Mouse (Mus musculus): ENCODE measurements around the gene Clns1a.

The Clns1a gene

DNA sequence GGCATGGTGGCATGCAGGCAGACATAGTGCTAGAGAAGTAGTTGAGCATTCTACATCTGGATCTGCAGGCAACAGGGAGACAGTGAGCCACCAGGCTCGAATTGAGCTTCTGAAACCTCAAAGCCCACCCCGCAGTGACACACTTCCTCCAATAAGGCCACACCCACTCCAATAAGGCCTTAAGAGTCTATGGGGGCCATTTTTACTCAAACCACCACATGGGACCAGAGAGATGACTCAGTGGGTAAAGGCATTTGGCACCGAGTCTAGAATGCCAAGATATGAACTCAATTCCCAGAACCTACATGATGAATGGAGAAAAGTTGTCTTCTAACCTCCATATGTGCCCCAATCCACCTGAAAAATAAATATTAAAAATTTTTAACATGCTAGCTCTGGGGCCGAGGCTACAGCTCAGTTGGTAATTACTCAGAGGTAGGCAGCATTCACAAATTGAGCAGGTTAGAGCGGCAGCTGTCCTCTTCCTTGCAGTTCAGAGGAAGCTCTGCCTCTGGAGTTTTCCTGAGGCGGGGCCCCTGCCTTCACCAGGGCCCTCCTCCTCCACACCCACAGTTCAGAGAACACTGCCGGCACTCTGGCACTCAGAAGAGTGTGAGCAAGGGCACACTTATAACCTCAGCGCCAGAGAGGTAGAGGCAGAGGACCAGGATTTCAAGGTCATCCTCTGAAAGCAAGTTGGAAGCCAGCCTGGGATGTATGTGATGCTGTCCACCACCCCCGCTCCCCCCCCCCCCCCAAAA lies 70.2 kb downstream of the Clns1a start:
- DNase-seq, result no peak

DNA sequence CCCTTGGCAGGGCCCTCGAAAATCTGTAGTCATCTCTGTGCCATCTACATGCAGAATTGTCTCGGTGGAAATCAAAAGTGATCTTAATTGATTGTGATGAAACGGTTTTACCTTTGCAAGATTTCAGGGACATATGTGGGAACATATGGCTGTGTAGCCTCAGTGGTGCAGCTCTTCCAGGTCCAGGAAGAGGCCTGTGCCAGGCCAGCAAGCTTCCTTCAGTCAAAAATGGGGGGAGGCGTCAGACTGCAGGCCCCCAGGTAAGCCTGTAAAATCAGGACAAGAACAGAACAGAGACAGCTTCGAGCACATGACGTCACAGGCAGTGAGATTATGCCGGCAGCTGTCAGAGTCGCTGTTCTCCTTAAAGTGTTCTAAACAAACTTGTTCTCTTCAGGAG lies 71.4 kb downstream of the Clns1a start:
- no peak for DNase-seq

DNA sequence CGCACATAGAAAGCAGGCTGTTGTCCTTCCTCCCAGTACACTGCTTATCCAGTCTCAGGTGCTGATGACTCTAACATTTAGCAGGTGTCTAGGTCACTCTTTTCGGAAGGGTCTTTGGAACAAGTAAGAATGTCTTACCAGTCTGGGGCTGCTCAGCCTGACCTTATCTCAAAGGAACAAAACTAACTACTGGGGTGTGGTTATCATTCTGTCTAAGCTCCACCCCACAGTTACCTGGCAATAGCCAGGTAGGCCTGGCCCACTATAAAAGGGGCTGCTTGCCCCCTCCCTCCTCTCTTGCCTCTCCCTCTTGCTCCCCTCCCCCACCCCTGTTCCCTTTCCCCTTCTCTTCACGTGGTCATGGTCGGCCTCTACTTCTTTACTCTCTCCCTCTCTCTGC lies 72.6 kb downstream of the Clns1a start:
- no peak for DNase-seq

Measured in heart, adult 11 months (tissue).